Mouse (Mus musculus): Measurements from ENCODE around the gene Zdhhc7.

Zdhhc7 gene

DNA sequence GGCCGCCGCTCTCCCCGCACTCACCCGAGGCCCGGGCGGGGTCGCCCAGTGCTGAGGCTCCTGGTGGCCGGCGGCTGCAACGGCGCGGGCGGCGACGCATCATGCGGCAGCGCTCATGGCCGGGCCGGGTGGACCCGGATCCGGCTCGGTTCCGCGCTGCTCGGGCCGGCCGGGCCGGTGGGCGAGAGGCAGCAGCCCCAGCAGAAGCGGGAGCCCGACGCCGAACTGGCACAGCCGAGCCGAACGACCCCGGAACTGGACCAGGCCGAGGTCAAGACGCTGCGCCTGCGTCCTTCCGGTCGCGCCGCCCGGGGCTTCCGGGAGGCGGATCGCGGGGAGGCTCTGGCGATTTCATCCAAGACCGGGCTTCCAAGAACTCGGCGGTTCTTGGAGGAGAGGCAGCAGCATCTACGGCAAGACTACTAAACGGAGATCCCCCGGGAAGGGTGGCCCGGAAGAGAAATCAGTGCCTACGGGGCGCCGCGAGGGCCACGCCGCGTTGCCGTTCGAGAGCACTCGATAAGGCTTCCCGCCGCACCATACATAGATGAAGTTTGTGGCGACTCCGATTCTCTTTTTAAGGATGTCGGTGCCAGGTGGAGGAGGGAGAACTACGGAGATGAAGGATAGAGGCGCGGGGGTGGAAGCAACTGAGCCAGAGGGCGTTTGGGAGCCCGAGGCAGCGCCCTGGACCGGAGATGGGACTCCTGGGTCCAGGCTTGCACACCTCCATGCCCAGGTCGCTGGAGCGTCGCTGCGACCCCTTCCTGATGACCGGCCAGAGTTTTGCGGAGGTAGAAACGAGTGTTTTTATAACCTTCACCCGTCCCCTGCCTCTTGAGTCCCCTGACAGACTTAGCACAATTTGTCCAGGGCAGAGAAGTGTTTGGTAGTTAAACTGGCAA, at the start of gene Zdhhc7:
TSS of gene Zdhhc7 (minus strand) at position 415 of the 905 bp plus-strand sequence.
- peak; percentile 81 for DNase-seq

DNA sequence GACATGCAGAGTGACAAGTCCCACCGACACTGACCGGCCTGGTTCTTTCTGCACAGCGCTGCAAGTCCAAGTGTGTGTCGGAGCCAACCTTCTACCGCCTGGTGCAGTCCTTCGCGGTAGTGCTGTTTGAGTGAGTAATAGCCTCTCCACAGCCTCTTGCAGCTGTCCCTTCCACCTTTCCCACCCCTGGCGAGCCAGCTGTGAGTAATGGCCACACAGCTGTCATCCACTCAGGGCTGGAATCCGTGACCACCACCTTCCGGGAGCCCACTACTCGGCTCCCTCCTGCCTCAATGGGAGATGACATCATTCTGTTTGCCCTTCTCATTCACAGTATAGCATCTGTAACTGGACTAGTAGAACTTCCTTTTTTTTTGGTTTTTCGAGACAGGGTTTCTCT, 48.7 kb upstream of the Zdhhc7 start:
- no peak for DNase-seq

DNA sequence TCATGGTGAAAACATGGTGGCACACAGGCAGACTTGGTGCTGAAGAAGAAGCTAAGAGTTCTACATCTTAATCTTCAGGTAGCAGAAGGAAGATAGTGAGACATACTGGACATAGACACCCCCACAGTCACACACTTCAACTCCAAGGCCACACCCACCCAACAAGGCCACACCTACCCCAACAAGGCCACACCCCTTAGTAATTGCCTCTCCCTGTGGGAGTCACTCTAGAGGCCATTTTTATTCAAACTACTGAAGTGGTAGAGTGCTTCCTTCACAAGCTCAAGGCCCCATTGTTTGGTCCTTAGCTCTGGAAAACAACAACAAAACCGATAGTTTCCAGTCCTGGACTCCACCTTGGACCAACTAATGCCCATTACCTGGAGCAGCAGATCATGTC, 44.8 kb upstream of the Zdhhc7 start:
- DNase-seq: no peak

DNA sequence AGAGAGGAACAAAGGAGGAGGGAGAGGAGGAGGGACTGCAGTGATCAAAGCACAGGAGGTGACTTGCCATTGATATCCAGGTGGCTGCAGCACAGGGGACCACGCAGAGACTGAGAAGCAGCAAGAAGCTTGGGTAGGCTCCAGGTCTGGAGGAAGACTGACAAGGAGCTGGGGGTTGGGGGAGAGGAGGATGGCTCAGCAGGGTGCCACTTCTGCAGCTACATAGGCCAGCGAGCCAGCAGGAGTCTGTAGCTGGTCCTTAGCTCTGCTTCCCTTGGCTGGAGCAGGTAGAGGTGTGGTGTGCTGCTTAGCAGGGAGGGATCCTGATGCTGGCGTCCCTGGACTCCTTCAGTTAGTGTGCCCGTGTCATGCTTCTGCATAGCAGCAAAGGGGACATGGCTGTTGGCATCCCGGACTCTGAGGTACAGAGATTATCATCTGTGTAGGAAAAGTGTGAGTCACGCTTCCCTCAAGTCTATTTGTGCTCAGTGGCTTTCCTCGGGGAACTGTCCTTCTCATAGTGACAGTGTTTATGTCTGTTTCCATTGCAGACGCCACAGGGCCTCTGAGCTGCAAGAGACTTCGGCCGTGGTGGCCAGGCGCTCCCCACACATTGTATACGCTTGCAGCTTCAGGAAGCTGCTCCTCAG, 43.5 kb upstream of the Zdhhc7 start:
- peak; percentile 82 for DNase-seq

DNA sequence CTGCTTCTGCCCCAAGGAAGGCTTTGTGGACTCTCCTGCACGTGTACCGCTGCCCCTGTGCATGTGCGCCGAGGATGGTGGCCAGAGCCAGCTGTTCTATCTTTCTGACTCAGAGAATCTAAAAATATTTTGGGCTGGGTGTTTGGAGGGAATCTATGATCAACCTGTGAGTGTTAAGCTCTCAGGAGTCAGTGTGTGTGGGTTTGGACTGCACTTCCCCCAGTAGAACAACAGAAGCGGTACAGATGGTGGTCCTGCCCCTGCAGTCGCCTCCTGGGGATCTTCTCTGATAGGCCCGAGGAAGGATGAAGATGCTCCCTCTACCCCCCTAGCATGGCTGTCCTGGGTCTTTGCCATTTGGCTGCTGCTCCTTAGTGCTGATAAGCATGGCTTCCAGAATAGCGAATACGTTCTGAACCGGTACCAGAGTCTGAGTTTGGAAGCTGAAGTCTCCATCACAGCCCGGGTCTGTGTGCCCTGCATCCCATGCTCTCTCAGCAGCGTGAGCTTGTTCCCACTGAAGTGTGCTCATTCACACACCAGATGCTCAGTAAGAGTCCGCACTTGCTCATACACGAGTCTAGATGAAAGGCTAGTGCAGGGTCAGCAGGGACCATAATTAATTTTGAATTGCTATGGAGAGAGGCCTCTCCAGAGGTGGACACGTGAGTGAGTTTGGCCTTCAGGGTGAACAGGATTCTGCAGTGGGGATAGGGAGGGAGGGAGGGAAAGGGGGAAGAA, 42.8 kb upstream of the Zdhhc7 start:
- peak; percentile 64 for DNase-seq

DNA sequence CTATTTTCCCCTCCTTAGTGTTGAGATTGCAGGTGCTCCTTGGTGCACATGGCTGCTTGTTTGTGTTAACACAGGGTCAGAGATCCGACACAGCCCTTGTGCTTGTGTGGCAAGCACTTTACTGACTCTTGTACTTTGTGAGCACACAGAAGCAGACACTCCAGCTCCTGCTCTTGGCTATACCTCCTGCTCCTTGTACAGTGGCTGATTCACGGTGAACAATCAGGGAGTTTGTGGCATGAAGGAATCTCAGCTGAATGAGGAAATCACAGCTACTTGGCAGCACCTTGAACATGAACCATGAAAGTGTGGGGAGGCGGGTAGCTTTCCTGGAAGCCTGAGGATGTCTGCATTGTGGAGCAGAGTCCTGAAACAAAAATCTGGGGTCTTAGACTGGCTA, 39.5 kb upstream of the Zdhhc7 start:
- no peak for DNase-seq

DNA sequence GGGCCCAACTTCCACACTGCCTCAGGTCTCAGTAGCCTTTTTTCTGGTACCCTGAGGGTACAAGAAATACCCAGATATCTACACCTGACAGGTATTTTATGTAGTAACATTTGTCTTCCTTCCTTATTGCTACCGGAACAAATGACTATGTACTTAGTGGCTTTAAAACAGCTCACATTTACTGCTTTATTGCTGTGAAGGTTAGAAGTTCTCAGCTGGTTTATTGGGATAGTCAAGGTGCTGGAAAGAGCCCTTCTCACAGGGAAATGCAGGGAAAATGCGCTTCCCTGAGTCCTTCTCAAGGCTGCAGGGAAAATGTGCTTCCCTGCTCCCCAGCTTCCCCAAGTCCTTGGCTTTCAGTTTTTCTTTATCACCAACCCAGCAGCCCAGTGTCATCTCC, 37.7 kb upstream of the Zdhhc7 start:
- DNase-seq: no peak

DNA sequence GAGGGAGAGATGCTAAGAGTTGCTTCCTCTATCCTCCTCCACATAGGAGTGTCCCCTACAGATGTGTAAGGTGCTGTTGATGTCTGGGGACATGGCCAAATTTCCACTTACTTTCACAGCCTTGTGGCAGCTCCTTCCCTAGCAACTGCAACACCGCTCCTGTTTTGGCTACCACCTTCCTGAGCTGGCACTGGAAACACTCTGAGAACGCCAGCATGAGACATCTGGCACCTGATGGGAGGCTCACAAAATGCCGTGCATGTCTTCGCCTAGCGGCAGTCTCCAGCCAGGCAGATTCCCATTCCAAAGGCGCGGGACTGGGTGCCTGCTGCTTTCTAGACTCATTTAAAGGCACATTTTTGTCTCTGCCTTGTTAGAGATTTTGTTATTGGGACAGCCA, 35.3 kb upstream of the Zdhhc7 start:
- peak; percentile 78 for DNase-seq

DNA sequence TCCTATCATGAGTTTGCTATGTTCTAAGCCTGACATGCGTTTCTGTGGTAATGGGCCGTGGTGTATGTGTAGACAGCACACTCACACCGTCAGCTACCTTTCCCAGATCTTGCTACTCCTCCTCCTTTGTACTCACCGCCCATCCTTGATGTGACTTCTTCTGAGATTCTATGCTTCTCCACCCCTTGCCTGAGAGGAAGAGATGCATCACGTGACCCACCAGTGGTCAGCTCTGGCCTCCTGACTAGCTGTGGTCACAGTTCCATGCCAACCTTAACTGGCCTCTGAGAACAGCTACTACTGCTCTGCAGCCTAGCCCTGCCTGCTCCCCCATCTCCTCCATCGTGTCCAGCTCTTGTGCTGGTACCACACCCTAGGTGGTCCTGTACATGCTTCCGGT, 34.4 kb upstream of the Zdhhc7 start:
- peak; percentile 47 for DNase-seq

DNA sequence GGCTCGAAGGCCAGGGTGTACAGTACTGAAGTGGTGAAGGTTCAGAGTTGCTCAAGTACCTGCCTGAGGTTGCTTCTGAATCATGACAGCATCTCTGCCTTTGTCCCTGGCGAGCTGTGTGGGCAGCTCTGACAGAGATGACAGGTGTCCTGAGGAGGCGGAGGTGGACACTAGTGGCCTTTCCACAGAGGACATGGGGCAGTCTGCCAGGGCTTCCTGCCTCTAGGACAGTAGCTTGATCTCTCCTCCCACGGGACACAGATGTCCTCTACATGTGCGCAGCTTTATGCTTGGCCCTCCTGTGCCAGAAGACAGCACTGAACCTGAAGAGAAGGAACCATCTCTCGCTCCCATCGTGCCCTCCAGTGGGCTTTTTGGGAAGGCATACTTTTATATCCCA, 31.9 kb upstream of the Zdhhc7 start:
- DNase-seq: peak; percentile 97

DNA sequence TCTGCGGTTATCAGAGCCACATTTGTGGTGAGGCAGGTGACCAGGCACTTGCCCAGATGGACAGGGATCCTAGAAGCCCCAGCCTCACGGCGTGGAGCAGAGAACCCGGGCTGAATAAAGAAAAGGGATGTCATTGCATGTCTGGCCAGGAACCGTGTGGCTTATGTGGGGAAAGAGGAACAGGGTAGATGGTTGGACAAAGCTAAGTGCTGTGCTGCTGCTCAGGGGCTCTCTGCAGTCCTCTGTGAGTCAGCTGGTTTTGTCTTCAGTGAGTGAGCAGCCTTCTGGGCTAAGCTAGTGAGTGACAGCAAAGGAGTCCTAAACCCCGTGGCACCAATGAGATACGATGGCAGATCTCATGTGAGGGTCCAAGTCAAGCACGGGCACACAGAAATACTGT, 29.9 kb upstream of the Zdhhc7 start:
- DNase-seq: no peak

DNA sequence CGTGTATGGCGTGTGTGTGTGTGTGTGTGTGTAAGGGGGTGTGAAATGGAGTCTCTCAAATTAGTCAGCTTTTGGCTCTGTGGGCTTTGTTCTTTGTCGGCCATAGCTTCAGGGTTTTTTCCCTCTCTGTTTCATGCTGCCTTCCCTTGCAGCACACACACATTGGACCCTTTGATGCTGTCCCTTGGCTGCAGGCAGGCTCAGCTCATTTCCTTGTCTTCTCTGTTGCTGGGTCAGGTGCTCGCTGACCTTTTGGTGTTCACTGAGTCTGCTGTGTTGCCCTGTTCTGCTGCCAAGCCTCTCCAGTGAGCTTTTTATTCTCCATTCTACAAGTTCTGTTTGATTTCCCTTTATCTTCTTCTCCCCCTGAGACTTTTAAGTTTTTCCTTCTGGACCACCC, 28.3 kb upstream of the Zdhhc7 start:
- DNase-seq: no peak

DNA sequence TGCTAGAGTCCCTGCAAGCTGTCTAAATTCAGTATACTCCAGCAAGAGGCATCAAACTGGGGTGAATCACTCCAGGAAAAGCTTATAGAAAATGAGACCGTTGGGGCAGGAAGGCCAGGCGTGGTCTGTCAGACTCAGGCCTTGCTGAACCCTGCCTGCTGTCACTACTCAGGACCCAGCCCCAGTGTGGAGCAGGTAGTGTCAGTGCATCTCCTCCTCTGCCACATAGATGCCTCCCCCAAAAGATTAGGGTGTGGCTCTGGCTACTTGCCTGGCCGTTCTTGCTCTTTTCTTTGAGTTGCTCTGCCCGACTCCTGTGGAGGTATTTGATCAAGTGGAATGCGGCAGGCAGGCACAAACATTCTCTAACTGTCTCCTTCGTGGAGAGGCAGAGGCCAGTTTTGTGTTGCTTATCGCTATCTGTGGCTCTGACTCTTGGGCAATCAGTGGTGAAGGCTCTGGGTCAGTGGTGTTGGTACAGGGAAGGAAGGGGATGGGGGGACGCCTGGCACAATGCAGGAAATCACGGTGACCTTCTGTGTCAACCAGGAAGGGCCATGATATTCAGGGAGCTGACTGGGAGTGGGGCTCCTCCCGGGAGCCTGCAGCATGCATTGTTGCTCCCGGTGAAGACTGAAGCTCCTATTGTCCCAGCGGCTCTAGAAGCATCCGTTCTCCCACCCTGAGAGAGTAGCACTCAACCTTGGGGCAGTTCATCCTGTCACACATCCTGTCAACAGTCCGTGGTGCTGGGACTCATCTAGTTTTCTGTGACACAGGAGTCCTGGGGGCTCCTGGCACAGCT, 25.3 kb upstream of the Zdhhc7 start:
- DNase-seq: no peak

DNA sequence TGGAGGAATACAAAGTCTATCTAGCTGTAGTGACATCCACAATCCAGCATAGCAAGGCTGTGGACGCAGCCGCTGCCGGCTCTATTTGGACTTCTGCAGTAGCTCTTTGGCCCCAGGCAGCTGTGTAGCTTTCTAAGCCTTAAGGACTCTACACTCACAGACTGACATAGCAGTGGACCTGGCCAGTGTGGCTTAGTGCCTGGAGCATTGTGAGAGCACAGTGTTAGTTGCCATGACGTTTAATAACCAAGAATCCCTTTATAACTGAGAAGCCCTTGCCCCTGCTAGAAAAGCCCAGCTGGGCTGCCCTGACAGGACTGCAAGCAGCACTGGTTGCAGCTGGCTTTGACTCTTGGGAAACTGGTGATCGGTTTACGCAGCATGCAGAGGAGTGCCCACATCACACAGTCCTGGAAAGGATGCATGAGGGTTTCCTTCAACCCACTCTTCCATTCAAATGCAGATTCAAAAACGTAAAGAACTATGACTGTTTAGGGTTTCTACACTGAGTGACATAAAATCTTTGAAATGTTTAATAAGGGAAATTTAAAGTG, 23.6 kb upstream of the Zdhhc7 start:
- DNase-seq: no peak

DNA sequence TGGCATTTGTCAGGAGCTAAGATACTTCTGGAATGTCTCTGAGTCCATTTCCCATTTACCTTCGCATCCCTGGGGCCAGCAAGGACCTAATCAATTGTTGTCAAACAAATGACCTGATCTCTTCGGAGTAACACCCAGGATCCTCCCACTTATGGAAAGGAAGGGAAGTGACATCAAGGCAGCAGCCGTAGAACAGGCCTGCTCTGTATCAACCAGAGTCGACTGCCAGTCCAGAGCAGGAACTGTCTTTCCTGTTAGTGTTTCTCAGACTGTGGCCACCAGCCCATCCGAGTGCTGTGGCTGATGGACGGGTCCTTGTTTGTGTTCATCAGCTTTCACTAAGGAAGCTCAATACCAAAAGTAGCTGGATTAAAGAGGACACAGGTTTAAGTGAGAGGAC, 23.0 kb upstream of the Zdhhc7 start:
- DNase-seq: no peak

DNA sequence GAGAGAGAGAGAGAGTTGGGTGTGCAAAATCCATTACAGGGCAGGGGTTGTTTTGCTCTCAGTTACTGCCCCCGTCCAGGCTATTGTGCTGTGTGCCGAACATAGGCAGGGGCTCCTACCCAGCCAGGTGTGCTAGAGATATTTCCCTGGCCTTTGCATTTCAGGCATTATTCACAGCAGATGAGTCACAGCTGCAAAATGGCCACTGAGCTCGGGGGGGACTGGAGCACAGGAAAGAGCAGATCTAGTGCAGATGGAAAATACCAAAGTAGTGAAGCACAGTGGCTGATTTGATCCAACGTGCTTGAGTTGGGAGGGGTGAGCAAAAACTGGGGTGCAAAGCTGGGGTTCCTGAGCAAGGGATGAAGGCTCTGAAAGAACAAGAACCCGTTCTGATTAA, 19.7 kb upstream of the Zdhhc7 start:
- no peak for DNase-seq

DNA sequence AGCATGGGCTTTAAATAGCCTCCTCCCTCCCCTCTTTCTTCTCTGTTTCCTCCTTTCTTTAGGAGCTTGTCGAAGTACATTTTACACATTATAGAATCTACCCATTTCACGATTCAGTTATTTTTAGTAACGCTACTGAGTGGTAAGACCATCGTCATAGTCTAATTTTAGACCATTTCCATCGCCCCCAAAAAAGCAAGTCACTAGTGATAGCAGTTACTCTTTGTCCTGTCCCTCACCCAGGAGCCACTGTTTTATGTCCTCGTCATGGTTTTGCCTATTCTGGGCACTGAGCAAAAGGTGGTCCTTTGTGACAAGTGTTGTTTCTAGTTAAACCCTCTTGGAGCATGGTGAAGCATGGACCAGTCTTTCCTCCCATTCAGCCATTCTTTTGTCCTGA, 18.6 kb upstream of the Zdhhc7 start:
- DNase-seq: no peak

DNA sequence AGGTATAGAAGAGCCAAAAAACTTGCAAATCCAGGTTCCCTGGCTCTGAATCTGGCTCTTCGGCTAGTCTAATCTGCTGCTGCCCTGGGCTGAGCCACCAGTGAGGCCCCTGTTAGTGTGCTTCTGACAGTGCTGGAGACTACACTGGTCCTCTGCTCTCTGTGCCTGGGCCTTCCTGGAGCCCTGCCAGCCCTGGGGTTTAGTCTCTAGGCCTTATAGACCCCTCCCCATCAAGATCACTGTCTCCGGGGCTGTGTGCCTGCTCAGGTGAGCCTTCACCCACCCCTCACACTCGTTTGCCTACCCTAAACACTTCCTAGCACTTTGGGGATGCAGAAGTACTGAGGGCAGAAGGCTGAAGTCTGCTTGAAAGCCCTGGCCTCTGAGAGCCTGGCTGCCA, 18.1 kb upstream of the Zdhhc7 start:
- DNase-seq: no peak

DNA sequence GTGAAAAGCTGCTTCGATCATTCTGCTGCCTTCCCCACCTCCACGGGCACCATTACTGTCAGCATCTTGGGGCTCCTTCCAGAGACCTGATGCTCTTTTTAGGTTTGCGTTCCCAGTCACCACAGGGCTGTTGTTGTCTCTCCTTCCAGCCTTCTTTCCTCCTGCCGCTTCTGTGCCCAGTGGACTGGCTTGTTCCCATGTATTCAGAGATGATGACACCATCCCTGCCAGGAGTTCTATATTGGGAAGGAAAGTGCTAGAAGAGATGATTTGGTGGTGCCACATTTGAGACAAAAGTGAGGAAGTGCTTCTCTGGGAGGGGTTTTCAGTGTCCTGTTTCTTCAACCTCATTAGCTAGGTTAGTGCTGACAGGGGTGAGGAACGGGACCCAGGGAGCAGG, 17.6 kb upstream of the Zdhhc7 start:
- DNase-seq: no peak

DNA sequence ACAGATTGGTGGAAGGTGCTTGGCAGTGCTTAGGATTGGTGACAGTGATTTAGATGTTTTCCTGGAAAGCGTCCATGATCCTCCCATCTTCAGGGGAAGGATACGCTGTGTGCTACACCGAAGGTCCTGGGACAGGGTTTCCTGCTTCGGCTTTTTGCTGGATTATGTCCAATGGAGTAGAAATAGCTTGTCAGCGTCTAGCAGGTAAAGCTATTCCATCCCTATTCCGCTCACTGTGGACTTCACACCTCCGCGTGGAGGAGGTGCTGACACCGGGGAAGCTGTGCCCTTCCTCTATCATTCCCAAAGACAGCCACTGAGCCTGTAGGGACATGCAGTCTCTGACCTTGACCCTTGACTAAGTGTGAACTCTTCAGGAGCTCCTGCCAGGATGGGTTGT, 16.9 kb upstream of the Zdhhc7 start:
- no peak for DNase-seq

DNA sequence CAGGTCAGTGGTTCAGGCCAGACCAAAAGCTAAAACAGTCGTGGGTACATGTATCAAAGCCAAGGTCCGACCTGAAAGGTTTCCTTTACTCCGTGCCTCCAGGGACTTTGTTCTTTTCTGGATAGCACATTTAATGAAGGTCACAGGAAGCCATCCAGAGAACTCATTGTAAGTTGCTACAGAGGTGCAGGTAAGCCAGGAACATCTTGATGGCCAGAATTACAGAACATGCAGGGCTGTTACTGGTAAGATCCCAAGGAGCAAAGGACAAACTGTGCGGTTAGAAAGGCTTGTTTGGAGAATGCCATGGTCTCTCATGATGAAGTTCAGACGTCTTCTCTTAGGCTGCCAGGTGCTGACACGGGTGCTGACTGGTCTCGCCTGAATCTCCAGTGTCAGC, 15.3 kb upstream of the Zdhhc7 start:
- DNase-seq: no peak

DNA sequence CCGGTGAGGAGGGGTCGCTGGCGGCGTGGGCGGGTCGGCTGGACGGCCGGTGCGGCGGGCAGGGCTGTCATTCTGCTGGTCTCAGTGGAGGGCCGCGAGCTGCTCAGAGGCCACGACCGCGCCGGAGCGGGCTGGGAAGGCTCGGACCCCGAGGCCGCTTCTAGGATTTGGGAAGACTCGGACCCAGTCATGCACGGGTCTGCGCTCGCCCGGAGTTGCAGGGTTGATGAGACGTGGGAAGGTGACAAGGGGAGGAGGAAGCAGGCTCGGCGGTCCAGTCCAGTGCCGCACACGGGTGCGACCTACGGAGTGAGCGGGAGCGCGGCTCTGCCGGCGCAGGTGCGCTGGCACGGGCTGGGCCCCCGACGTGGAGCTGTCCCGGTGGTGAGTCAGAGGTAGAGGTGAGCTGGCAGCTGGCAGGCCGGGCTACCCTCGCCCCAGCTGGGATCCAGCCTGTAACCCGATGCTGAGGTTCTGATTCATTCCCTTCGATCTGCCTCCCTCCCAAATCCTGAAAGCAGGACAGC, 13.1 kb upstream of the Zdhhc7 start:
- DNase-seq: peak; percentile 82

Measured in cerebellum, adult 11-12 months (tissue).